Mouse (Mus musculus) bone marrow, adult 2 months (tissue): ENCODE results near the gene Slc35f2.

Experiments
- CTCF ChIP-seq: fragments of 200-500 bp; IDR thresholded peaks from 2 replicates; pipeline ENCODE4 v1.5.1; 2011; ENCODE audit warnings: low read length, control low read depth; ENCODE audit not compliant: control insufficient read depth, insufficient read depth
- POLR2A ChIP-seq: fragments of 200-500 bp; IDR thresholded peaks from 2 replicates; pipeline ENCODE4 v1.6.1; 2011; ENCODE audit warnings: low read depth, mild to moderate bottlenecking, control low read depth, low read length, borderline replicate concordance; ENCODE audit not compliant: control insufficient read depth

DNA sequence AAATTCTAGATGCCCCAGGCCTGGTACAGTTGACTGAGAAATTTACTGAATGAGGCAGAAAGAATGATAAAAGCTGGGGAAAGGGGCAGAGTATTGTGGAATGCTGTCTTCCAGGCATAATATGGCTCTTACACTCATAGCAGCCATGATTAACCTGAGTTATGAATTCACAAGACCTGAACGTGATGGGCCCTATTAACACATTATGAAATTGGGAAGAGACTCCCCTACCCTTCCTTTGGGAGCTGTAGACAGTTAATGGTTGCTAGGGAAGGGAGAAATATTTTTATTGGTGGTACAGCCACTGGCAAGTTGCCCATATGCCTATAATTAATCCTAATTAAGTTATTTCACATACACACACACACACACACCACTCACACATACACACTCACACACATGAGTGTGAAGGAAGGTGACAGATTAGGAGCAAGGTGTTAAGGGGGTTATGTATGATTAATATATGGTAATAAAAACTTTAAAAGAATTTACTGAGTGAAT is 22.5 kb downstream of the Slc35f2 start:
- TF ChIP-seq CTCF (no peak), POLR2A (no peak)
